Mouse (Mus musculus): Measurements from ENCODE around the gene Etfb. TPM values are rescaled to one million over a fixed set of nuclear protein-coding genes. Genes with fewer than 3 reads are reported as not detected.

Etfb gene
- total RNA-seq, 2 experiments from 2014 or later = 1,276 to 1,377 TPM

- intact Hi-C loops (cut with DNase I) = loop anchor here (5.0 kb wide), 2 partner anchors 136 to 804 kb away; partner anchors contain the start of genes 1700028J19Rik and 2410002F23Rik
- DNase-seq = peak; percentile 83
Observed at GRCm38 (mm10) chr7:43443126-43443916, 562 bp upstream of the Etfb start.

GRCm38 (mm10) chr7:43447801-43448200, 3.9 kb downstream of the Etfb start:
- intact Hi-C loops (cut with DNase I) = no loop called here
- DNase-seq = no peak

- intact Hi-C loops (cut with DNase I) = no loop called here
- no peak for DNase-seq
Observed at GRCm38 (mm10) chr7:43448246-43448645, 4.4 kb downstream of the Etfb start.

- intact Hi-C loops (cut with DNase I) = no loop called here
- no peak for DNase-seq
Observed at GRCm38 (mm10) chr7:43449811-43450210, 5.9 kb downstream of the Etfb start.

GRCm38 (mm10) chr7:43451726-43452125, 7.8 kb downstream of the Etfb start:
- intact Hi-C loops (cut with DNase I) = no loop called here
- no peak for DNase-seq

GRCm38 (mm10) chr7:43452609-43453008, 8.7 kb downstream of the Etfb start:
- no peak for DNase-seq
- intact Hi-C loops (cut with DNase I) = no loop called here

- intact Hi-C loops (cut with DNase I) = no loop called here
- no peak for DNase-seq
Observed at GRCm38 (mm10) chr7:43453599-43454355, 9.9 kb downstream of the Etfb start.

- no peak for DNase-seq
- intact Hi-C loops (cut with DNase I) = no loop called here
Observed at GRCm38 (mm10) chr7:43454371-43454770, 10.5 kb downstream of the Etfb start.

- intact Hi-C loops (cut with DNase I) = no loop called here
- no peak for DNase-seq
Observed at GRCm38 (mm10) chr7:43462851-43463250, 19.0 kb downstream of the Etfb start, which contains the start of gene Vsig10l. Vsig10l (plus strand) TSS chr7:43463151.

GRCm38 (mm10) chr7:43463976-43464375, 20.1 kb downstream of the Etfb start:
- DNase-seq = no peak
- intact Hi-C loops (cut with DNase I) = no loop called here

GRCm38 (mm10) chr7:43464864-43465343, 21.0 kb downstream of the Etfb start:
- DNase-seq = no peak
- intact Hi-C loops (cut with DNase I) = loop anchor here (5.0 kb wide), 3 partner anchors 97 to 207 kb away; partner anchors contain the start of genes Ctu1, Zfp658 and Zfp719

GRCm38 (mm10) chr7:43465344-43466098, 21.6 kb downstream of the Etfb start:
- peak; percentile 87 for DNase-seq
- intact Hi-C loops (cut with DNase I) = loop anchor here (1.0 to 5.0 kb wide), 4 partner anchors 42 to 207 kb away; partner anchors contain the start of genes Ctu1, Zfp658 and Zfp719

GRCm38 (mm10) chr7:43466099-43466694, 22.3 kb downstream of the Etfb start:
- intact Hi-C loops (cut with DNase I) = loop anchor here (1.0 to 5.0 kb wide), 4 partner anchors 43 to 206 kb away; partner anchors contain the start of genes Ctu1, Zfp658 and Zfp719
- DNase-seq = peak; percentile 81 to 83

- intact Hi-C loops (cut with DNase I) = no loop called here
- peak in 1 of 2 experiments; percentile 47 for DNase-seq
Observed at GRCm38 (mm10) chr7:43470373-43470772, 26.5 kb downstream of the Etfb start.

GRCm38 (mm10) chr7:43475706-43476105, 31.8 kb downstream of the Etfb start:
- intact Hi-C loops (cut with DNase I) = no loop called here
- DNase-seq = no peak

- no peak for DNase-seq
- intact Hi-C loops (cut with DNase I) = no loop called here
Observed at GRCm38 (mm10) chr7:43476376-43476775, 32.5 kb downstream of the Etfb start.

GRCm38 (mm10) chr7:43481191-43481590, 37.3 kb downstream of the Etfb start:
- no peak for DNase-seq
- intact Hi-C loops (cut with DNase I) = no loop called here

- intact Hi-C loops (cut with DNase I) = no loop called here
- no peak for DNase-seq
Observed at GRCm38 (mm10) chr7:43482090-43482716, 38.3 kb downstream of the Etfb start.

- DNase-seq = no peak
- intact Hi-C loops (cut with DNase I) = no loop called here
Observed at GRCm38 (mm10) chr7:43483236-43483635, 39.4 kb downstream of the Etfb start.

GRCm38 (mm10) chr7:43488646-43489045, 44.8 kb downstream of the Etfb start:
- DNase-seq = no peak
- intact Hi-C loops (cut with DNase I) = no loop called here
